Comparison of ENCODE assay signal across 23 mouse cellular contexts in the genomic region with DNA sequence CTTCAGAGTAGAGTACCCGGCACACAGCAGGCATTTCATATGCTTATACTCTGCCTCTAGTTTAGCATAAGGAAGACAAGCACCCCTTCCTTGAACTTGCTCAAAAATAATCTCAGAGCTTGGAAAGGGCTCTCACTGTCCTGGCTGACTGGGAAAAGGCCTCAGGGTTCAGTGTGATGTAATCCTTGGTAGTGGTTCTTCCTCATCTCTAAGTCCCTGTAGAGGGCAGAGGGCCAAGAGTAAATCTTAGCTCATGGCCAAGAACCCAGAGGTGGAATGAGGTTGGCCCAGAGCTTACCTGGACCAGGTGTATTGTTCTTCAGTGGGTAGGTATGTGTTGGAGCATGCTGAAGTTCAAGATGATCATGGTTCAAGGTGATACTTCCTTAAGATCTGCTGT. TPM values are rescaled to one million over a fixed set of nuclear protein-coding genes. Genes with fewer than 3 reads are reported as not detected.
DNase-seq lines count a peak whose midpoint lies in the region; ATAC-seq and TF ChIP-seq lines count a peak whose summit lies in the region.
"Had no signal": no experiment of that assay in that cellular context is flagged by ENCODE, and none has a peak within 500 bp of the region (broad histone marks: within the 10 kb centered on the region; RNA-seq: fewer than 3 reads in every experiment).

No protein-coding gene starts in this region.

- TF ChIP-seq CTCF in gastrocnemius, adult 2 months (IDR thresholded peaks at IDR 0.05): no peak

- no peaks in the 10 kb centered on the region for H3K27me3 ChIP-seq in heart, embryonic 15.5 days
- no peaks in the 10 kb centered on the region for H3K27me3 ChIP-seq in midbrain, embryonic 14.5 days (ENCODE audit: control insufficient read depth, insufficient read depth, low read length)
- no peaks in the 10 kb centered on the region for H3K27me3 ChIP-seq in midbrain, embryonic 13.5 days
- H3K27me3 ChIP-seq: heart, embryonic 12.5 days; hindbrain, embryonic 13.5 days; intestine, embryonic 15.5 days had no signal

- intact Hi-C loops in gastrocnemius, adult 2 months (cut with DNase I): loop anchor here (5.0 kb wide), 1 partner anchor 42 kb away; a partner anchor contains a TSS

- no peaks in the 10 kb centered on the region for H3K36me3 ChIP-seq in heart, embryonic 15.5 days
- no peaks in the 10 kb centered on the region for H3K36me3 ChIP-seq in midbrain, embryonic 14.5 days (ENCODE audit: control insufficient read depth, insufficient read depth, low read length)
- 0 out of 2 replicates have a peak, but pooled peaks cover 4% of the 10 kb centered on the region for H3K36me3 ChIP-seq in midbrain, embryonic 13.5 days
- H3K36me3 ChIP-seq: hindbrain, embryonic 13.5 days; intestine, embryonic 15.5 days had no signal

- H3K9me3 ChIP-seq in heart, embryonic 15.5 days (replicated peaks): no peaks in the 10 kb centered on the region
- H3K9me3 ChIP-seq in midbrain, embryonic 14.5 days (ENCODE audit: control insufficient read depth, low read length): no peaks in the 10 kb centered on the region
- no peaks in the 10 kb centered on the region for H3K9me3 ChIP-seq in midbrain, embryonic 13.5 days
- H3K9me3 ChIP-seq: heart, embryonic 12.5 days; hindbrain, embryonic 10.5 days; hindbrain, embryonic 13.5 days; intestine, embryonic 15.5 days had no signal

- no peak for ATAC-seq in heart, embryonic 15.5 days (replicated peaks; ENCODE audit: insufficient number of reproducible peaks, insufficient read depth, low FRiP score, low read depth)
- 0 out of 2 replicates have a peak, but pooled peaks have one; percentile 11 for ATAC-seq in midbrain, embryonic 14.5 days (ENCODE audit: low FRiP score, low TSS enrichment)
- ATAC-seq in midbrain, embryonic 13.5 days: no peak
- ATAC-seq: activated CD4-positive, CD25-positive, alpha-beta regulatory T cell, adult 4 months; forebrain, embryonic 14.5 days; forebrain, postnatal 0 days; hindbrain, embryonic 16.5 days; intestine, embryonic 15.5 days had no signal

- DNase-seq in gastrocnemius, adult 2 months: no peak
- no peak for DNase-seq in gastrocnemius, adult 18-20 months (ENCODE audit: low spot score)
- no peak for DNase-seq in heart, adult 11 months
- no peak for DNase-seq in midbrain, embryonic 14.5 days
- DNase-seq: adrenal gland, adult 8-10 months; adrenal gland, postnatal 36 days; cerebellum, adult 18-20 months; cerebellum, adult 9-10 months; cerebellum, postnatal 14 days; forebrain, postnatal 0 days; gastrocnemius, postnatal 10 days; gastrocnemius, postnatal 36 days; kidney, adult 11 months; kidney, adult 8-10 months had no signal

- no peak overlapping the region for H3K4me3 ChIP-seq in gastrocnemius, adult 2 months
- H3K4me3 ChIP-seq in heart, embryonic 15.5 days: no peak overlapping the region
- no peak overlapping the region for H3K4me3 ChIP-seq in midbrain, embryonic 14.5 days (replicated peaks; ENCODE audit: low read depth, low read length)
- H3K4me3 ChIP-seq in midbrain, embryonic 13.5 days (replicated peaks): no peak overlapping the region
- H3K4me3 ChIP-seq: heart, embryonic 12.5 days; hindbrain, embryonic 10.5 days; hindbrain, embryonic 13.5 days; intestine, embryonic 15.5 days had no signal

- WGBS in heart, embryonic 15.5 days: 87% methylated on average over 1 of the region's 1 CpGs
- WGBS in midbrain, embryonic 14.5 days: 87% methylated on average over 1 of the region's 1 CpGs
- 88% methylated on average over 1 of the region's 1 CpGs for WGBS in midbrain, embryonic 13.5 days

- no peak overlapping the region for H3K9ac ChIP-seq in heart, embryonic 15.5 days
- H3K9ac ChIP-seq in midbrain, embryonic 14.5 days (replicated peaks; ENCODE audit: low read length): no peak overlapping the region
- H3K9ac ChIP-seq in midbrain, embryonic 13.5 days (replicated peaks): no peak overlapping the region
- H3K9ac ChIP-seq: forebrain, postnatal 0 days; heart, embryonic 12.5 days; hindbrain, embryonic 13.5 days; intestine, embryonic 15.5 days had no signal

- H3K4me1 ChIP-seq in heart, embryonic 15.5 days (replicated peaks): peaks cover 47% of the 10 kb centered on the region
- no peaks in the 10 kb centered on the region for H3K4me1 ChIP-seq in midbrain, embryonic 14.5 days (ENCODE audit: control insufficient read depth, insufficient read depth, low read length)
- H3K4me1 ChIP-seq in midbrain, embryonic 13.5 days (replicated peaks): no peaks in the 10 kb centered on the region
- H3K4me1 ChIP-seq: hindbrain, embryonic 10.5 days; hindbrain, embryonic 13.5 days had no signal

- no peak overlapping the region for H3K4me2 ChIP-seq in heart, embryonic 15.5 days
- H3K4me2 ChIP-seq in midbrain, embryonic 14.5 days (ENCODE audit: low read length): no peak overlapping the region
- no peak overlapping the region for H3K4me2 ChIP-seq in midbrain, embryonic 13.5 days (replicated peaks)
- H3K4me2 ChIP-seq: hindbrain, embryonic 13.5 days; intestine, embryonic 15.5 days had no signal

- peak overlapping the region; percentile 83; the same call in 1 of the 2 replicates for H3K27ac ChIP-seq in gastrocnemius, adult 2 months
- H3K27ac ChIP-seq in heart, embryonic 15.5 days: peak overlapping the region; percentile 84
- H3K27ac ChIP-seq in midbrain, embryonic 14.5 days (replicated peaks; ENCODE audit: low read depth, low read length): no peak overlapping the region
- H3K27ac ChIP-seq in midbrain, embryonic 13.5 days: no peak overlapping the region
- H3K27ac ChIP-seq: hindbrain, embryonic 10.5 days; hindbrain, embryonic 13.5 days; intestine, embryonic 15.5 days had no signal

RNA-seq across cellular contexts. Expression of a gene that starts 43.1 kb away (rescaled TPM):
- total RNA-seq in gastrocnemius, adult 2 months (2021): 10 to 100 TPM; 27.9 to 59.3 TPM
- total RNA-seq in gastrocnemius, adult 18-20 months (2021): 10 to 100 TPM; 26.6 to 36.9 TPM
- 503 and 529 TPM in 2 replicates for polyA plus RNA-seq in heart, embryonic 15.5 days (2015; fragmentation: Nextera tagmentation; extraction: Ambion mirVana)
- polyA plus RNA-seq in midbrain, embryonic 14.5 days (2014; fragmentation: Nextera tagmentation; extraction: Ambion mirVana): 45.1 and 51.0 TPM in 2 replicates
- 132 and 149 TPM in 2 replicates for polyA plus RNA-seq in midbrain, embryonic 13.5 days (2015; fragmentation: Nextera tagmentation; extraction: Ambion mirVana)
- polyA plus RNA-seq: activated CD4-positive, CD25-positive, alpha-beta regulatory T cell, adult 4 months had no signal

Comparison
In these comparisons a context has a peak if more than half of its experiments do, and no peak if none do; other contexts are left out.
1. H3K27ac ChIP-seq: peak in gastrocnemius, adult 2 months (single experiment) and heart, embryonic 15.5 days (single experiment); none in midbrain, embryonic 14.5 days (single experiment) and midbrain, embryonic 13.5 days (single experiment).